Mouse (Mus musculus): ENCODE results near the gene Ntan1. TPM values are rescaled to one million over a fixed set of nuclear protein-coding genes. Genes with fewer than 3 reads are reported as not detected.
"Not testable (repeated sequence)": the region's sequence is repeated elsewhere in the genome, so short reads cannot be mapped to it uniquely, and the experiment has no call there.

The Ntan1 gene
- 163 TPM in 2 replicates for polyA plus RNA-seq (2015; fragmentation: Nextera tagmentation; extraction: Ambion mirVana)

DNA sequence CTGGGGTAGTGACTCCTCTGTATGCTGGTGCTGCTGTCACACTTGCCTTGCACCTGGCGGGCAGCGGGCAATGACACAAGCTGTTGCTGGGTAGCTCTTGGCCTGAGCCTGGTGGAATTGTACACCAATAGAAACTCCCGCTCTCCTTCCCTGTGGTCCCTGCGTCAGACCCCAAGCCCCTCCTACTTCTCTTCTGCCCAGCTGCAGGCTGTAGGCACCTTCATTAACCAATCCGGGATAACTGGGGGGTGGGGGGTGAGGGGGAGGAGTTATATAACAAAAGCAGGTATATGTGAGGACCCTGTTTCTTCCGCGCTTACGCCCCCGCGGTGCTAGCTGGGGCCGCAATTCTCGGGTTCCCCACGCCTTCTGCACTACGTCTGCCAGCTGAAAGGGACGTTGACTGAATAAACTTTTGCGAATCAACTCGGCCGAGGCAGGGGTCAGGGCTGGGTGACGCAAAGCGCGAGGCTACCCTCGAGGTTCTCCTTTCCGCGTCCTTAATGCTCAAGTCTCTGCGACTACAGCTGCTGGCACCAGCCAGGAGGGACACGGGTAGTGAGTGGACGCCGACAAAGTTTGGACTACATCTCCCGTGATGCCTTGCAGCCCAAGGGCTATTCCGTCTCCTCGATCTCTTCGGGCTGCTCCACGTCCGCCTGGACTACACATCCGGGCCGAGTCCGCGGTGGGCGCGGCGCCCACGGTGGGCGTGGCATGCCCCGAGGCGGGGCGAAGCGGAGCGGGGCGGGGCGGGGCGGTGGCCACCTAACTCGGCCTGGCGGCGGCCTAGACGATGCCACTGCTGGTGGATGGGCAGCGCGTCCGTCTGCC, at the start of gene Ntan1:
Ntan1 (plus strand) TSS at position 286 of the 834 bp plus-strand sequence.
- Histone ChIP-seq H3K36me3 (ENCODE audit: control insufficient read depth, insufficient read depth, low read length) (no peaks in the 10 kb centered on the region), H3K4me2 (ENCODE audit: low read depth, low read length) (peak within 1 kb of the TSS; percentile 81), H3K27ac (ENCODE audit: low read length) (peak within 1 kb of the TSS; percentile 97), H3K4me3 (replicated peaks; ENCODE audit: low read length) (peak within 1 kb of the TSS; percentile 87), H3K9ac (ENCODE audit: low read length) (peak within 1 kb of the TSS; percentile 95), H3K27me3 (ENCODE audit: control insufficient read depth, insufficient read depth, low read length) (no peaks in the 10 kb centered on the region), H3K9me3 (replicated peaks; ENCODE audit: control insufficient read depth, low read length) (no peaks in the 10 kb centered on the region), H3K4me1 (ENCODE audit: control insufficient read depth, insufficient read depth, low read length) (peaks cover 14% of the 10 kb centered on the region)
- ATAC-seq (ENCODE audit: insufficient read depth, low FRiP score) = peak; percentile 96
- under 1% methylated on average over 58 of the region's 58 CpGs for WGBS

GRCm38 (mm10) chr16:13771603-13772002, 47.0 kb upstream of the Ntan1 start:
- H3K4me3 ChIP-seq (replicated peaks; ENCODE audit: low read length); H3K27me3 ChIP-seq (ENCODE audit: control insufficient read depth, insufficient read depth, low read length); H3K36me3 ChIP-seq (ENCODE audit: control insufficient read depth, insufficient read depth, low read length); ATAC-seq (ENCODE audit: insufficient read depth, low FRiP score); H3K4me2 ChIP-seq (ENCODE audit: low read depth, low read length); H3K27ac ChIP-seq (ENCODE audit: low read length); H3K9me3 ChIP-seq (replicated peaks; ENCODE audit: control insufficient read depth, low read length); H3K9ac ChIP-seq (ENCODE audit: low read length); H3K4me1 ChIP-seq (ENCODE audit: control insufficient read depth, insufficient read depth, low read length): not testable (repeated sequence)
- 52% methylated on average over 4 of the region's 4 CpGs for WGBS

DNA sequence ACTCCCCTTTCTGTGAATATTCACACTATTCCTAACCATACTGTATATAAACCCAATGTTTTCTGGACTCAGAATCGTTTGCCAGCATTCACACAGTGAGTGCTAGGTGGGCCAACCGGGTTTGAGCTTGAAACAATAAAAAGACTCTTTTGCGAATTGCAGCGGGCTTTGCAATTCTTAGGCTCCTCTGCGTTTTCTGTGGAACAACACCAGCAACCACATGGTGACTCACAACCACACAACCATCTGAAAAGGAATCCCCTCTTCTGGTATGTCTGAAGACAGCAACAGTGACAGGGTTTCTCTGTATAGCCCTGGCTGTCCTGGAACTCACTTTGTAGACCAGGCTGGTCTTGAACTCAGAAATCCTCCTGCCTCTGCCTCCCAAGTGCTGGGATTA, 46.6 kb upstream of the Ntan1 start:
- H3K9ac ChIP-seq (ENCODE audit: low read length); H3K4me2 ChIP-seq (ENCODE audit: low read depth, low read length); H3K36me3 ChIP-seq (ENCODE audit: control insufficient read depth, insufficient read depth, low read length); H3K27me3 ChIP-seq (ENCODE audit: control insufficient read depth, insufficient read depth, low read length); ATAC-seq (ENCODE audit: insufficient read depth, low FRiP score); H3K4me3 ChIP-seq (replicated peaks; ENCODE audit: low read length); H3K4me1 ChIP-seq (ENCODE audit: control insufficient read depth, insufficient read depth, low read length); H3K27ac ChIP-seq (ENCODE audit: low read length); H3K9me3 ChIP-seq (replicated peaks; ENCODE audit: control insufficient read depth, low read length): not testable (repeated sequence)
- WGBS = 85% methylated on average over 5 of the region's 5 CpGs

GRCm38 (mm10) chr16:13774011-13774410, 44.6 kb upstream of the Ntan1 start:
- not testable (repeated sequence) for H3K27me3 ChIP-seq (ENCODE audit: control insufficient read depth, insufficient read depth, low read length); H3K4me1 ChIP-seq (ENCODE audit: control insufficient read depth, insufficient read depth, low read length); H3K9me3 ChIP-seq (replicated peaks; ENCODE audit: control insufficient read depth, low read length); H3K4me3 ChIP-seq (replicated peaks; ENCODE audit: low read length); H3K36me3 ChIP-seq (ENCODE audit: control insufficient read depth, insufficient read depth, low read length); ATAC-seq (ENCODE audit: insufficient read depth, low FRiP score); H3K4me2 ChIP-seq (ENCODE audit: low read depth, low read length); H3K9ac ChIP-seq (ENCODE audit: low read length); H3K27ac ChIP-seq (ENCODE audit: low read length)
- 62% methylated on average over 2 of the region's 2 CpGs for WGBS

- not testable (repeated sequence) for H3K36me3 ChIP-seq (ENCODE audit: control insufficient read depth, insufficient read depth, low read length); H3K4me2 ChIP-seq (ENCODE audit: low read depth, low read length); H3K27ac ChIP-seq (ENCODE audit: low read length); ATAC-seq (ENCODE audit: insufficient read depth, low FRiP score); H3K9me3 ChIP-seq (replicated peaks; ENCODE audit: control insufficient read depth, low read length); H3K27me3 ChIP-seq (ENCODE audit: control insufficient read depth, insufficient read depth, low read length); H3K9ac ChIP-seq (ENCODE audit: low read length); H3K4me1 ChIP-seq (ENCODE audit: control insufficient read depth, insufficient read depth, low read length); H3K4me3 ChIP-seq (replicated peaks; ENCODE audit: low read length)
- 84% methylated on average over 3 of the region's 3 CpGs for WGBS
Observed at GRCm38 (mm10) chr16:13774651-13775050, 44.0 kb upstream of the Ntan1 start.

GRCm38 (mm10) chr16:13780353-13781036, 38.1 kb upstream of the Ntan1 start, which contains the start of gene Rrn3:
TSS of gene Rrn3 (plus strand) at chr16:13780708.
- H3K36me3 ChIP-seq (ENCODE audit: control insufficient read depth, insufficient read depth, low read length) = peaks cover 10% of the 10 kb centered on the region
- H3K27me3 ChIP-seq (ENCODE audit: control insufficient read depth, insufficient read depth, low read length) = no peaks in the 10 kb centered on the region
- under 1% methylated on average over 57 of the region's 57 CpGs for WGBS
- H3K4me3 ChIP-seq (replicated peaks; ENCODE audit: low read length) = peak within 1 kb of the TSS; percentile 71
- peak within 1 kb of the TSS; percentile 92 for H3K9ac ChIP-seq (ENCODE audit: low read length)
- peak within 1 kb of the TSS; percentile 87 for H3K27ac ChIP-seq (ENCODE audit: low read length)
- peak within 1 kb of the TSS; percentile 77 for H3K4me2 ChIP-seq (ENCODE audit: low read depth, low read length)
- peak; percentile 98 for ATAC-seq (ENCODE audit: insufficient read depth, low FRiP score)
- no peaks in the 10 kb centered on the region for H3K9me3 ChIP-seq (replicated peaks; ENCODE audit: control insufficient read depth, low read length)
- peaks cover 9% of the 10 kb centered on the region for H3K4me1 ChIP-seq (ENCODE audit: control insufficient read depth, insufficient read depth, low read length)

GRCm38 (mm10) chr16:13781216-13781615, 37.4 kb upstream of the Ntan1 start:
- Histone ChIP-seq H3K27ac (ENCODE audit: low read length) (no peak overlapping the region; the same call in 1 of the 2 replicates), H3K4me3 (replicated peaks; ENCODE audit: low read length) (peak overlapping the region; percentile 71), H3K4me2 (ENCODE audit: low read depth, low read length) (peak overlapping the region; percentile 77), H3K4me1 (ENCODE audit: control insufficient read depth, insufficient read depth, low read length) (peaks cover 9% of the 10 kb centered on the region), H3K36me3 (ENCODE audit: control insufficient read depth, insufficient read depth, low read length) (peaks cover 14% of the 10 kb centered on the region), H3K9me3 (replicated peaks; ENCODE audit: control insufficient read depth, low read length) (no peaks in the 10 kb centered on the region), H3K9ac (ENCODE audit: low read length) (peak overlapping the region; percentile 92), H3K27me3 (ENCODE audit: control insufficient read depth, insufficient read depth, low read length) (no peaks in the 10 kb centered on the region)
- 21% methylated on average over 8 of the region's 8 CpGs for WGBS
- peak; percentile 22; the same call in 1 of the 2 replicates for ATAC-seq (ENCODE audit: insufficient read depth, low FRiP score)

DNA sequence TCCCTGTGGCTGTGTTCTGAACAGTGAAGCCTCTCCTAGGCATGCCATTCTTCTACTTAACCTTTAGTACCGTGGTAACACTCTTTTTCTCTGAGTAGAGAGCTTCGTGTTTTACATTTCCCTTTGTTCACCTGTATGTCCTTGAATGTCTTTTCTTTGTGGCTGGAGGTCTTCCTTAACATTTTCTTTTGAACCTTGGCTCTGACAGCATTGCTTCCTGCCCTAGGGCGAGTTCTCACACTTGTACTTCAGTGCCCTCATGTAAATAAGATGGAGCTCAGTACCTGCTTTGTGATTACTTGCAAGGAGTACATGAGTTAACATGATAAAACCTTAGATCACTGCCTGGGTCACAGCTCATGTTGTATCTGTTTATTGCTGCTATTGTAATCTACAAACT, 32.7 kb upstream of the Ntan1 start:
- Histone ChIP-seq H3K4me3 (replicated peaks; ENCODE audit: low read length) (no peak overlapping the region), H3K27ac (ENCODE audit: low read length) (no peak overlapping the region), H3K9me3 (replicated peaks; ENCODE audit: control insufficient read depth, low read length) (no peaks in the 10 kb centered on the region), H3K4me2 (ENCODE audit: low read depth, low read length) (no peak overlapping the region), H3K27me3 (ENCODE audit: control insufficient read depth, insufficient read depth, low read length) (no peaks in the 10 kb centered on the region), H3K9ac (ENCODE audit: low read length) (no peak overlapping the region), H3K4me1 (ENCODE audit: control insufficient read depth, insufficient read depth, low read length) (peaks cover 9% of the 10 kb centered on the region), H3K36me3 (ENCODE audit: control insufficient read depth, insufficient read depth, low read length) (peaks cover 23% of the 10 kb centered on the region)
- WGBS = 87% methylated on average over 3 of the region's 3 CpGs
- ATAC-seq (ENCODE audit: insufficient read depth, low FRiP score) = no peak

- H3K9ac ChIP-seq (ENCODE audit: low read length); H3K27me3 ChIP-seq (ENCODE audit: control insufficient read depth, insufficient read depth, low read length); ATAC-seq (ENCODE audit: insufficient read depth, low FRiP score); H3K4me1 ChIP-seq (ENCODE audit: control insufficient read depth, insufficient read depth, low read length); H3K4me2 ChIP-seq (ENCODE audit: low read depth, low read length); H3K4me3 ChIP-seq (replicated peaks; ENCODE audit: low read length); H3K9me3 ChIP-seq (replicated peaks; ENCODE audit: control insufficient read depth, low read length); H3K27ac ChIP-seq (ENCODE audit: low read length): not testable (repeated sequence)
- H3K36me3 ChIP-seq (ENCODE audit: control insufficient read depth, insufficient read depth, low read length) = peaks cover 28% of the 10 kb centered on the region
- WGBS = 75% methylated on average over 2 of the region's 2 CpGs
Observed at GRCm38 (mm10) chr16:13793441-13793840, 25.2 kb upstream of the Ntan1 start.

Measured in stomach, embryonic 16.5 days (tissue).